Mouse (Mus musculus): ENCODE data around the gene Ccnd3. TPM values are rescaled to one million over a fixed set of nuclear protein-coding genes. Genes with fewer than 3 reads are reported as not detected.
A peak's percentile ranks its signal among the peaks of the same experiment; 100 is the strongest.

Ccnd3 gene
- polyA plus RNA-seq, 1 experiment from 2014 or later, result 81.7 TPM

GRCm38 (mm10) chr17:47506042-47506441 lies 1.2 kb downstream of the Ccnd3 start:
- no peak for ATAC-seq
- no peak overlapping the region for H3K27ac ChIP-seq (ENCODE audit: low read depth, low read length)
- no peaks in the 10 kb centered on the region for H3K9me3 ChIP-seq (ENCODE audit: control insufficient read depth, low read length)
- H3K36me3 ChIP-seq (ENCODE audit: control insufficient read depth, insufficient read depth, low read length), result no peaks in the 10 kb centered on the region
- H3K27me3 ChIP-seq (replicated peaks; ENCODE audit: control insufficient read depth, insufficient read depth, low read length), result no peaks in the 10 kb centered on the region
- H3K4me3 ChIP-seq (ENCODE audit: low read length), result no peak overlapping the region
- WGBS, result 100% methylated on average over 1 of the region's 1 CpGs
- no peak overlapping the region for H3K4me2 ChIP-seq (ENCODE audit: low read length)
- H3K4me1 ChIP-seq (ENCODE audit: control insufficient read depth, insufficient read depth, low read depth, low read length), result peaks cover 13% of the 10 kb centered on the region
- H3K9ac ChIP-seq (ENCODE audit: low read depth, low read length), result no peak overlapping the region

GRCm38 (mm10) chr17:47506697-47507096 lies 1.8 kb downstream of the Ccnd3 start:
- no peak overlapping the region for H3K4me3 ChIP-seq (ENCODE audit: low read length)
- no peak for ATAC-seq
- no peak overlapping the region for H3K9ac ChIP-seq (ENCODE audit: low read depth, low read length)
- no peak overlapping the region for H3K27ac ChIP-seq (ENCODE audit: low read depth, low read length)
- H3K9me3 ChIP-seq (ENCODE audit: control insufficient read depth, low read length), result no peaks in the 10 kb centered on the region
- no peak overlapping the region for H3K4me2 ChIP-seq (ENCODE audit: low read length)
- no peaks in the 10 kb centered on the region for H3K27me3 ChIP-seq (replicated peaks; ENCODE audit: control insufficient read depth, insufficient read depth, low read length)
- H3K36me3 ChIP-seq (ENCODE audit: control insufficient read depth, insufficient read depth, low read length), result no peaks in the 10 kb centered on the region
- 95% methylated on average over 4 of the region's 4 CpGs for WGBS
- H3K4me1 ChIP-seq (ENCODE audit: control insufficient read depth, insufficient read depth, low read depth, low read length), result peaks cover 11% of the 10 kb centered on the region; the same call in 1 of the 2 replicates

GRCm38 (mm10) chr17:47507523-47507922 lies 2.7 kb downstream of the Ccnd3 start:
- ATAC-seq, result no peak
- no peak overlapping the region for H3K9ac ChIP-seq (ENCODE audit: low read depth, low read length)
- H3K4me2 ChIP-seq (ENCODE audit: low read length), result no peak overlapping the region
- WGBS, result 82% methylated on average over 2 of the region's 2 CpGs
- no peaks in the 10 kb centered on the region for H3K27me3 ChIP-seq (replicated peaks; ENCODE audit: control insufficient read depth, insufficient read depth, low read length)
- no peaks in the 10 kb centered on the region for H3K9me3 ChIP-seq (ENCODE audit: control insufficient read depth, low read length)
- no peak overlapping the region for H3K27ac ChIP-seq (ENCODE audit: low read depth, low read length)
- peaks cover 11% of the 10 kb centered on the region; the same call in 1 of the 2 replicates for H3K4me1 ChIP-seq (ENCODE audit: control insufficient read depth, insufficient read depth, low read depth, low read length)
- H3K36me3 ChIP-seq (ENCODE audit: control insufficient read depth, insufficient read depth, low read length), result no peaks in the 10 kb centered on the region
- H3K4me3 ChIP-seq (ENCODE audit: low read length), result no peak overlapping the region

GRCm38 (mm10) chr17:47508012-47508608 lies 3.3 kb downstream of the Ccnd3 start:
- peak overlapping the region; percentile 51; the same call in 1 of the 2 replicates for H3K27ac ChIP-seq (ENCODE audit: low read depth, low read length)
- H3K4me2 ChIP-seq (ENCODE audit: low read length), result peak overlapping the region; percentile 28
- WGBS, result 46% methylated on average over 12 of the region's 12 CpGs
- no peak for ATAC-seq
- no peaks in the 10 kb centered on the region for H3K9me3 ChIP-seq (ENCODE audit: control insufficient read depth, low read length)
- no peak overlapping the region for H3K9ac ChIP-seq (ENCODE audit: low read depth, low read length)
- H3K4me3 ChIP-seq (ENCODE audit: low read length), result no peak overlapping the region
- no peaks in the 10 kb centered on the region for H3K36me3 ChIP-seq (ENCODE audit: control insufficient read depth, insufficient read depth, low read length)
- no peaks in the 10 kb centered on the region for H3K27me3 ChIP-seq (replicated peaks; ENCODE audit: control insufficient read depth, insufficient read depth, low read length)
- H3K4me1 ChIP-seq (ENCODE audit: control insufficient read depth, insufficient read depth, low read depth, low read length), result peaks cover 11% of the 10 kb centered on the region; the same call in 1 of the 2 replicates

GRCm38 (mm10) chr17:47509031-47509705 lies 4.3 kb downstream of the Ccnd3 start:
- Histone ChIP-seq H3K27me3 (replicated peaks; ENCODE audit: control insufficient read depth, insufficient read depth, low read length) (no peaks in the 10 kb centered on the region), H3K4me1 (ENCODE audit: control insufficient read depth, insufficient read depth, low read depth, low read length) (peaks cover 11% of the 10 kb centered on the region; the same call in 1 of the 2 replicates), H3K9me3 (ENCODE audit: control insufficient read depth, low read length) (no peaks in the 10 kb centered on the region), H3K27ac (ENCODE audit: low read depth, low read length) (no peak overlapping the region; the same call in 1 of the 2 replicates), H3K4me3 (ENCODE audit: low read length) (no peak overlapping the region), H3K4me2 (ENCODE audit: low read length) (no peak overlapping the region), H3K9ac (ENCODE audit: low read depth, low read length) (no peak overlapping the region), H3K36me3 (ENCODE audit: control insufficient read depth, insufficient read depth, low read length) (no peaks in the 10 kb centered on the region)
- WGBS, result 61% methylated on average over 9 of the region's 9 CpGs
- ATAC-seq, result no peak

GRCm38 (mm10) chr17:47511111-47512020 lies 6.5 kb downstream of the Ccnd3 start:
- H3K4me1 ChIP-seq (ENCODE audit: control insufficient read depth, insufficient read depth, low read depth, low read length), result peaks cover 3% of the 10 kb centered on the region; the same call in 1 of the 2 replicates
- H3K27ac ChIP-seq (ENCODE audit: low read depth, low read length), result peak overlapping the region; percentile 51; the same call in 1 of the 2 replicates
- no peaks in the 10 kb centered on the region for H3K9me3 ChIP-seq (ENCODE audit: control insufficient read depth, low read length)
- H3K9ac ChIP-seq (ENCODE audit: low read depth, low read length), result peak overlapping the region; percentile 20
- no peak overlapping the region for H3K4me3 ChIP-seq (ENCODE audit: low read length)
- peak overlapping the region; percentile 45 for H3K4me2 ChIP-seq (ENCODE audit: low read length)
- peak; percentile 89 for ATAC-seq
- WGBS, result 18% methylated on average over 24 of the region's 25 CpGs
- H3K36me3 ChIP-seq (ENCODE audit: control insufficient read depth, insufficient read depth, low read length), result no peaks in the 10 kb centered on the region
- no peaks in the 10 kb centered on the region for H3K27me3 ChIP-seq (replicated peaks; ENCODE audit: control insufficient read depth, insufficient read depth, low read length)

GRCm38 (mm10) chr17:47512956-47513775 lies 8.3 kb downstream of the Ccnd3 start:
- peaks cover 3% of the 10 kb centered on the region; the same call in 1 of the 2 replicates for H3K4me1 ChIP-seq (ENCODE audit: control insufficient read depth, insufficient read depth, low read depth, low read length)
- no peak overlapping the region; the same call in 1 of the 2 replicates for H3K9ac ChIP-seq (ENCODE audit: low read depth, low read length)
- H3K4me3 ChIP-seq (ENCODE audit: low read length), result no peak overlapping the region
- H3K36me3 ChIP-seq (ENCODE audit: control insufficient read depth, insufficient read depth, low read length), result no peaks in the 10 kb centered on the region
- no peaks in the 10 kb centered on the region for H3K27me3 ChIP-seq (replicated peaks; ENCODE audit: control insufficient read depth, insufficient read depth, low read length)
- no peak for ATAC-seq
- no peak overlapping the region for H3K27ac ChIP-seq (ENCODE audit: low read depth, low read length)
- WGBS, result 76% methylated on average over 10 of the region's 10 CpGs
- H3K9me3 ChIP-seq (ENCODE audit: control insufficient read depth, low read length), result no peaks in the 10 kb centered on the region
- H3K4me2 ChIP-seq (ENCODE audit: low read length), result no peak overlapping the region

GRCm38 (mm10) chr17:47515180-47515844 lies 10.5 kb downstream of the Ccnd3 start:
- Histone ChIP-seq H3K27ac (ENCODE audit: low read depth, low read length) (no peak overlapping the region), H3K27me3 (replicated peaks; ENCODE audit: control insufficient read depth, insufficient read depth, low read length) (no peaks in the 10 kb centered on the region), H3K4me3 (ENCODE audit: low read length) (no peak overlapping the region), H3K9me3 (ENCODE audit: control insufficient read depth, low read length) (no peaks in the 10 kb centered on the region), H3K4me2 (ENCODE audit: low read length) (no peak overlapping the region), H3K4me1 (ENCODE audit: control insufficient read depth, insufficient read depth, low read depth, low read length) (peaks cover 3% of the 10 kb centered on the region; the same call in 1 of the 2 replicates), H3K36me3 (ENCODE audit: control insufficient read depth, insufficient read depth, low read length) (no peaks in the 10 kb centered on the region), H3K9ac (ENCODE audit: low read depth, low read length) (no peak overlapping the region)
- 80% methylated on average over 7 of the region's 7 CpGs for WGBS
- no peak for ATAC-seq

All from hindbrain, embryonic 16.5 days (tissue).